Mouse (Mus musculus) cerebellum, postnatal 25 days (tissue): ENCODE measurements at regions not wholly inside any gene's neighbourhood (a gene's known extent, or its start where the extent isn't known, plus 50 kb on each side); places are given as distances from the start of the nearest gene placed in this dataset.

Source experiments
- DNase-seq, 2 experiments: peaks; one replicate each; pipeline ENCODE4 v3.0.0; 2021; ENCODE audit warnings: mixed read lengths in 2 of 2

DNA sequence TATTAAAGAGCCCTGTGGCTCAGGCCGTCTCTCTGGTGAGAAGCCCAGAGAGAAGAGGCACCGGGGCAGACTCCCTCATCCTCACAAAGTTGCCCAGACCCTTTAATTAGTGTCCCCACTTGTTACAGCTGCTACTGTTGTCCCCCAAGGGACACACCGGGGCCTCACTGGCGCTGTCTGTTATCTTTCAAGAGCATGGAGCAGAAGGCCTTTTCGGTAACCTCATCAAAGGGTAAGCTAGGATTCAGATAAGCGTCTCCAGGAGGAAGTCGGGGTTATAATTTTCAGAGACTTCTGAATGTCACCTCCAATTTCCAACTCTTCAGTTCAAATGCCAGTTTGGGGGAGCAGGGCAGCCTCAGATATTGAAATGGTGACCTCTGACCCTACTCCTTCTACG is 135.3 kb downstream of the Gm4791 start:
- no peak for DNase-seq

DNA sequence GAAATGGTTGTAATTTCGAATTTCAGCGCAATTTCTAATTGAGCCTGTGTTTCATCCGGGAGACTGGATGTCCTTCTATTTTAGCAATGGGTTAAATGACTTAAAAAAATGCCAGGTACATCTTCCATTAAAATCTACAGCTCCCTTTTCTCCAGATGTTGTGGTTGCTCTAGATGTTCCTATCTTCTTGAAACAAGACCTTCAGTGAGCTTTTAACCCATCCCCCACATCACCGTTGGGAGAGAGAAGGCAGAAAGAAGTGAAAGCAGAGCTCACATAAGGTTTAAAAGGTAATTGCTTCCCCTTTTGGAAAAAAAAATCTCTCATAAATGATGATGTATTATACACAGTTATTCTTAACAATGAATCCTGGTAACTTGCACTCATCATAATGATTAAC is 135.9 kb downstream of the Gm4791 start:
- DNase-seq, result no peak

DNA sequence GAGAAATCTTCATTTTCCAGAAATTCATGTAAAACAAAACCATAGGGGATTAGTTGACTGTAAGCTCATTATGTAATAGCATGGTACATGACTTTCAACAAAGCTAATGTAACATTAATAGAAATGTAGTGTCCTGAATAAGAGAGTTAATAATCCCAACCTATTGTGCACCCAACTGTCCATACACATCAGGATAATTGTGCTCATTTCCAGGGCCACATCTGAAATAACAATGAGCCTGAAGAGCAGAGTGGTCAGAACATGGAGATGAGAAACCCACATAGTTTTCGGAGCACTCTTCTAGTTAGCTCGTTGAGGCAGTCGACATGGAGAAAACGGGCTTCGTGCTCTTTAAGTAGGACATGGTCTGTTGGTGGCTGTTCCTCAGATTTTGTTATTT is 138.1 kb downstream of the Gm4791 start:
- no peak for DNase-seq

DNA sequence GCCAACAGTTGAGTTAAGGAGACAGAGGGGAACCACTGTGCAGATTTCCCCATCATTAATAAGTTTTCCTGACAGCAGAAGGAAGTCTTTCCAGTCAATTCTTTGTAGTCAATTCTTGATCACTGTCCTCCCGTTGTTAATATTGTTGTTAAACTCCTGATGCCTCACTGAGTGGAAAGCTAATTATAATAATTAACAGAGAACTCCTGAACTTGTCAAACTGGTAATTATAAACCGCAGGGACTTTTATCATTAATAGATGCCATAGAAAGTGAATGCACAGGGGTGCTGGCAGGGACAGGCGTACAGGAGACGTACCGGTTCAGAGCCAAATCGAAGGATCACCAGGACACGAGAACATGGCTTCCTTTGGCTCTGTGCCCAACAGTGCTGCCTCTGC is 154.9 kb downstream of the Gm4791 start:
- peak in 1 of 2 experiments; percentile 24 for DNase-seq

DNA sequence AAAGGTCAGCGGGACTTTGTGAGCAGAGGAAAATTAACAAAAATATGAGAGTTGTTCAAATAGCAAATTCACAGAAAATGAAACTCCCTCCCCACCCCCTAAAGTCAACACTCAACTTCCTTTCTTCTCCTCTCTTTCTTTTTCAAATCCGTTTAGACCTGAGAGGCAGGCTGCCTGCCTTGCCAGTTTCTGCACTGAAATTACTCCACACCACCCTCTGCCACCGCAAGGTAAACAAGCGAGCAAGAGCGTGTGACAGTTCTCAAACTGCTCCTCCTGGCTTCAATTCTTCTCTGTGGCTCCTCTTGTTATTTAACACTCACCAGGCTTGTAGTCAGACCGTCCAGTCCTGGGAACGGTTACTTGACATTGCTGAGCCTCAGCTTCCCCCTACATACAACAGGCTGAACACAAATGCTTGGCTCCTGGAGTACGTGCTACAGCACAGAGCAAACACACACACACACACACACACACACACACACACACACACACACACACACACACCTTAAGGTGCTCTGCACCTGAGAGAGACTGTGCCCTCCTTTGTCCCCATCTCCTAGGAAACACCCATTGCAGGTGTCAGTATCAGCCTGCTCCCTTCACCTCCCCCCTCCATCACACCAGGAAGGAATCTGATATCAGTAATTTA is 167.1 kb downstream of the Gm4791 start:
- DNase-seq, result no peak

DNA sequence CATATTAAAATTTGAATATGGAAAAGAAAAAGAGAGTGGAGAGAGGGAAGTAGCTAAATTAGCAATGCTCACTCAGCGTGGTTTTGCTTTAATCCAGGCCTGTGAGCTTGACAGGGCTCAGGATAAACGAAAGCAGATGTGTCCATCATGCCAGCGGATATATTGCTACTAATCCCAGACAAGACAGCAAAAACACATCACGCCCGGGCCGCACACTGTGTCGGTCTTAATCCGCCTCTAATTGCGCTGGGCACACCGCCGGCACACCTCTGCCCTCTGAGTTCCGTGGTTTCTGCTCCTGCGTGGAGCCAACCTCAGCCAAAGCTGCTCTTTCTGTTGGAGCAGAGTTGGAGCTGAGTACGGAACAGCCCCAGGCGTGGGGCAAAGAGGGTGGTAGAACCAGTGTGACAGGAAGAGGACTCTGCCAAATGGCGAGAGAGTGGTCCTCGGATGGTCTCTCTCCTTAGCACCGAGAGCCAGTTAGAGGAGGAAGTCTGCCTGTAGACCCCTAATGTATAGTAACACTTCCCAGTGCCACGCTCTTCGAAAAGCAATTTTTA is 169.2 kb downstream of the Gm4791 start:
- no peak for DNase-seq

DNA sequence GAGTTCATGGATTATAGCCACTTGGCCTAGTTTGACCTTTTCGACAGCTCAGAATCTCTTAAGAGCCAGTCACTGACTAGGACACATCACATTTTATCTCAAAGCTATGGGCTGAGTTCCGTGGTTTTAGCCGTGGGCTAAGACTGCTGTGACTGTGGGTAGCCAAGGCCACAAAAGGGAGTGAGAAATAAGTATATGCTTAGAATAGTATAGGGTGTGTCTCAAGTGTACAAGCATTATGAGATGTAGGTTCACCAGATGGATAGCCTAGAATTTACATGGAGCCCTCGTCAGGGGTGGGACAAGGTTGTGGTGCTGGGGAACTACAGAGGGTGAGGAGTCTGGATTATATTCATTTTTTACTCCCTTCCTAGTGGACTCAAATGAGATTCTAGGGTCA is 177.5 kb downstream of the Gm4791 start:
- no peak for DNase-seq

DNA sequence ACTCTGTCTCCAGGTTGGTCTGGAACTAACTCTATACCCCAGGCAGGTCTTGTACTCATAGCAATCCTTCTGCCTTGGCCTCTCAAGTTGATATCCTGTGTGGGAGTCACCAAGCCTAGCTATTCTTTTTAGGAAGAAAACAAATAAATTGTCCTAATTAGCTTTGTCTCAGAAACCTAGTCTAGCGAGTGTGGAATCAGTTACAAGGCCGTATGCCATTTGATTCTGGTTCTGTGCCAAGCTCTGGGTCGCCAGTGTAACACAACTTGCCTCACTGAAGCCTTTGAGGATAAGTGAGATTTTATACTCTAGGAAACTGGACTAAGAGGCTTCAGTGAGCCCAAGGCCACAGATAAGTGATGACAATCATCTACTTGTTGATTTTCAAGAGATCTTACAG is 219.6 kb downstream of the Gm4791 start:
- peak in 1 of 2 experiments; percentile 46 for DNase-seq

DNA sequence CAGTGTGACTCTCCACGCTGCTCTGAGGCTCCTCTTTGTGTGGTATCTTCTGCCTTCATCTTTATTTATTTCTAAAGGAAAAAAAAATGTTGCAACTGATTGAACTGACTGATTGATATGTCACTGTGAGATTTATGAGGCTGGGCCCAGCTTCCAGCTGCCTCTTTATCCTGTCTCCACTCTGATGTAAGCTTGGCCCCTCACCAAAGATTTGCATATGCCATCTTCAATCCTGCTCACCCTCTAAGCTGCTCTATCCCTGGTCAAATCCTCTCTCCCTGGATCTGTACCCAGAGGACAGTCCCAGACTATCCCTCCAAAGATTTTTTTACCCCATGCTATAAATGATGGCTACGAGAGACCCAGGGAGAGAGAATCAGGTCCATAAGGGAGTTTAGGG is 225.0 kb downstream of the Gm4791 start:
- DNase-seq, result no peak

DNA sequence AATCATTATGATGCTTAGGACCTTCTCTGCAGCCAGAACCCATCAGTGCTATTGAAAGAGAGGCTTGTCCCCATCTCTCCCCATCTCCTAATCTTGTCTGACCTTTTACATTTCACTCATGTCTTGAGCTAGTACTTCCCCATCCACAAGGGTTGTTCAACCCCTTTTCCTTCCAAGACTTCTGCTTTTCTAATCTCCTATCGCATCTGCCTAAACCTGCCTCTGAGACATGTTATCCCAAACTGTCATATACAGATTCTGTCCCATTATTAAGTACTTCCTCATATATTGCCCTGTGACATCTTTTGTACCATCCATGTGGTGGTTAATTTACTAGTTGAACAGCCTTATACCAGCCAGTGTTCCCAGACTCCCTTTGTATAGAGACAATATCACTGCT is 225.7 kb downstream of the Gm4791 start:
- DNase-seq, result no peak

DNA sequence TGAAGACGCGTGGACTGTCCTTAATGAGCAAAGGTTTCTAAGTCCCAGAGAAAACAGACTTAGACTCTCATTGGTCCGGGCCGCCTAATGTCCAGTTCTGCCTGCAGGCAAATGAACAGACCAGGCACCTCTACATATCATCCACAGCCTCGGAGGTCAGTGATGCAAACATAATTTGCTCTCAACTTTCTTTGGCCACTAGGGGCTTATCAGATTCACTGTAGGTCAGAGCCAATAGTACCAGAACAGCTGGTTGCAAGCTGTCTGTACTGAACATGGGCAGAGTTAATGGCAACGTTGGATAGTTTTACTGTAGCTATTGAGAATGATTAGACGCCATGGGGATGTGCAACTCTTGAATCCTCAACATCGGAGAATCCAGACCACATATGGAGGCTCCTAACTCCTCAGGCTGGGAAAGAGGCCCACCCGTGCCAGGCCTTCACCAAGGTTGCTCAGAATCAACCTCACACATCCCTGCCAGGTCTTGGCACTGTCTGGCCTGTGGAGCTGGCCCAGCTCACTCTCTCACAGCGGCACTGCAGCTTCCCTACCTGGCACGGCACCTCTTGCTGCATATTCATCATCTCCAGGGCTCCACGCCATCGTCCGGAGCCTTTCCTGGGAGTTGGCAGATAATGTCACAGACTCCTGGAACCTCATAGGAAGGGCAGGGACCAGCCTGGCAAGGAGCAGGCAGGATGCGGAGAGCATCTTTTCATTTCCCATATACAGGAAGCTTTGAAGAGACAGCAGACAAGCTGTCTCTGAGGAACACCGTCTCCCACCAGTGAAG is 228.1 kb downstream of the Gm4791 start:
- DNase-seq, result peak; percentile 91

DNA sequence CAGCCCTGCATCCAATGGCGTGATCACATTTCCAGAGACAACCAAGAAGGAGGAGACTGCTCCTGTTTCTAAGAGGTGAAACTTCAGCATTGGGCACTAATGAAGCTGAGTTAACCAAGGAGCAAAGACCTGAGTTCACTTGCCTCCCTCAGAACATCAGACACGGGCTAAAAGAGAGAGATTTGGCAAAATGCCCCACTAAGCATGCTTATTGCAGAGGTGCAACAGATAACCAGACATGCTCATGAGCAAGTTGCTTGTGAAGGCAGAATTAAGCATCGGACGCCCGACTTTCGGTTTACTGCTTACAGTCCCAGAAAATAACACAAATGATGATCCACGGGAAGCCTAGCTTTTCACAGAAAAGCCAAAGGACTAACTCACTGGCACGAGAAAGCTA is 228.8 kb downstream of the Gm4791 start:
- no peak for DNase-seq

DNA sequence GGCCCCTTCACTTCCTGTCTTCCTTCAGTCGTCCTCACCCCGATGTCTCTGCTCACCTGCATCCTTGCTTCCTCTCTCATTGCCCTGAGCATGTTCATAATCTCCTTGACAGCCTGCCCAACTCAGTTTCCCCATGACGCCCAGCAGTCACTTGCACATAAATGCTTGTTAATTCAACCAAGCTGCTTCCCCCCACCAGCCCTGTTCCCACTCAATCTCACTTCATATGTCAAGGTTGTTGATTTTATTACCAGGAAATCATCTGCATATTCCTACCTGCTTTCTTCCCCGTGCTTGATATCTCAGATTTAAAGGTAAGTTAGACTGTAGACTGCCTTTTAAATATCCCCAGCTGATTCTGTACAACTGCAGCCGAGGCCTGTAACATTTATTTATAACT is 230.2 kb downstream of the Gm4791 start:
- no peak for DNase-seq

DNA sequence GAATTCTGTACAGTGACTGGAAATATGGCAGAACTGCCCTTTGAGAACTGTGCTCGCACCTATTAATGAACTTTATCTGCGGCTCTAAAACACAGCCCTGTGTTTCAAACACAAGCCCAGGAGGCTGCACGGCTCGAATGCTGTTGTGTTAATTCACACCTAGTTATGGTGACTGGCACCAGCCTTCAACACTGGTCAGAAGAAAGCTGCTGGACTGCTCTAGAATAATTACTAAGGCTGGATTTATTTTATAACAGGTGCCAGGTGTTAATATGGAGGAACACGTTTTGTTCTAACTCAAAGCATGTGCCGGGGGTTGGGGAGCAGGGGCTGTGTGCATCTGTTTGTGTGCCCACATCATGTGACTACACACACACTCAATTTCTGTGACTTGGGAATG is 230.8 kb downstream of the Gm4791 start:
- no peak for DNase-seq

DNA sequence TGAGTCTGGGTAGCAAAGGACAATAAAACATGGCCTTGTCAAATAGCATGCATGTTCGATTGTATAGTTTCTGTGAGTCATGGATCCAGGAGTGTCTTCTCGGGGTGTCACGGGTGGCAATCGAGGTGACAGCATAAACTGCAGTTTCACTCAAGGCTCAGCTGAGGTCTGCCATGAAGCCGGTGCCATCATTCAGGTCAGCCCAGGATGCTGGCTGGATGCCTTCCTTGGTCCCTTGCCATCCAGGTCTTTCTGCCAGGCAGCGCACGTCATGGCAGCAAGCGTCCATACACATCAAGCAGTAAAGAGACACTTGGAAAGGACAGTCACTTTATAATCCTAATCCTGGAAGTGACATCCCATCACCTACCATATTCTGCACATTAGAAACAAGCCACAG is 242.4 kb downstream of the Gm4791 start:
- DNase-seq, result peak; percentile 94 to 96

DNA sequence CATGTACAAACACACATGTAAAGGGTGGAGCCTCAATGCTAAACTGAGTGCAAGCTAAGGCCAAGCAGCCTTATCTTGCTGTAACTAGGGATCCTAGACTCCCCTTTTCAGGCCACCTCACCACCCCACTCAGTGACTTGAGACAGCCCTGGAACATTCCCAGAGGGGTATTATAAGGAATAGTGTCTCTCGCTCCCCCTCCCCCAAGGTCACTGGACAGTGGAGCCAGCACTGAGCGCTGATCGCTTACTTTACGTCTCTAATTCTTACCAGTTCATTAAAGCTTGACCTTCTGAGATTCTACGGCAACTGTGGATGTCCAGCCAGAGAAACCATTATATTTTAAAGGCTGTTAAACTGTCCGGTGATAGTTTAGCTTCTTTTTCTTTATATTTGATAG is 243.5 kb downstream of the Gm4791 start:
- DNase-seq, result no peak

DNA sequence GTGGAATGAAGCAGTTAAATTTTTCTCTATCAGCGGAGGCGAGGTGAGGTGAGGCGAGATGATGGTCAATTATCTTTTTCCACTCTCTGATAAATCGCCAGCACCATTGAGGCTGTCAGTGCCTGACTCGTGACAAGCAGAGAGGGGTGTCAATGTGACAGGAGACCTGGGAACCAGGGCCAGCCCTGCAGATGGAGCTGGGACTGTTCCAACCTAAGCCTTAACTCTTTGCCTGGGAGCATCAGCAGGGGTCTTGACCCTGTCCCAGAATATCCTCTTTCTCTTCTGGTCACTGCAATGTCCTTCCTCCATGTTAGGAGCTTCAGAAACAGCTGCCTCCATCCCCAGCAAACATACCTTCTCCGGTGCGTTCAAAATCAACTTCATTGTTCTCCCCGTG is 244.0 kb downstream of the Gm4791 start:
- DNase-seq, result peak; percentile 30 to 47

DNA sequence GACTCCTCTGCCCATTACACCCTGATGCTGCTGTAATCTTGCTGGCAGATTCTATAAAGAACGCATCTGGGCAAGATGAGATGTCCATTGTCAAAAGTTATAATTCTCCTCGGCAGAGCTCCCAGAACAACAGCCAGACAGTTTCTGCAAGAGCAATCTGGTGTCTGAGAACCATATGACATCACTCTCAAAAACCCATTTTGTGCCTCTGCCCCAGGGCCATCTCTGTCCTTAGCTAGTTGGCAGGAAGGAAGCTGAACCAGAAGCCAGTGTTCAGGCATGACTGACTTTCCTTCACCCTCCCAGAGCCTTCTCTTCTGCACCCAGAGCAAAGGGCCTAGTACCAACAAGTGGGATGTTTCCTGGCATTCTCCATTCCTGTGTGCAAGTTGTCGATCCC is 250.5 kb downstream of the Gm4791 start:
- DNase-seq, result peak in 1 of 2 experiments; percentile 31

DNA sequence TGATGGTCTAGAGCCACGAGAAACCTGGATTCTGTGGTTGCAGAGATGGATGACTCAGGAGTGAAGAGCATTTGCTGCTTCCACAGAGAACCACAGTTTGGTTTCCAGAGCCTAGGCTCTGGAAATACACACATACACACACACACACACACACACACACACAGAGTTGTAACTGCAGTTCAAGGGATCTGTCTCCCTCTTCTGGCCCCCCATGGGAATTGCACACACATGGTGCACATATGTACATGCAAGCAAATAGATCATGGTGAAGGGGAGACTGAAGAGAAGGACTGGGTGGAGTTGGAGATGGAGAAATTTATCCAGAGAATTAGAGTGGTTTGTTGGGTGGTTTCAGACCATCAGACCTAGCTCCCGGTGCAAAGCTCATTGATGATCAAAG is 252.6 kb downstream of the Gm4791 start:
- no peak for DNase-seq

DNA sequence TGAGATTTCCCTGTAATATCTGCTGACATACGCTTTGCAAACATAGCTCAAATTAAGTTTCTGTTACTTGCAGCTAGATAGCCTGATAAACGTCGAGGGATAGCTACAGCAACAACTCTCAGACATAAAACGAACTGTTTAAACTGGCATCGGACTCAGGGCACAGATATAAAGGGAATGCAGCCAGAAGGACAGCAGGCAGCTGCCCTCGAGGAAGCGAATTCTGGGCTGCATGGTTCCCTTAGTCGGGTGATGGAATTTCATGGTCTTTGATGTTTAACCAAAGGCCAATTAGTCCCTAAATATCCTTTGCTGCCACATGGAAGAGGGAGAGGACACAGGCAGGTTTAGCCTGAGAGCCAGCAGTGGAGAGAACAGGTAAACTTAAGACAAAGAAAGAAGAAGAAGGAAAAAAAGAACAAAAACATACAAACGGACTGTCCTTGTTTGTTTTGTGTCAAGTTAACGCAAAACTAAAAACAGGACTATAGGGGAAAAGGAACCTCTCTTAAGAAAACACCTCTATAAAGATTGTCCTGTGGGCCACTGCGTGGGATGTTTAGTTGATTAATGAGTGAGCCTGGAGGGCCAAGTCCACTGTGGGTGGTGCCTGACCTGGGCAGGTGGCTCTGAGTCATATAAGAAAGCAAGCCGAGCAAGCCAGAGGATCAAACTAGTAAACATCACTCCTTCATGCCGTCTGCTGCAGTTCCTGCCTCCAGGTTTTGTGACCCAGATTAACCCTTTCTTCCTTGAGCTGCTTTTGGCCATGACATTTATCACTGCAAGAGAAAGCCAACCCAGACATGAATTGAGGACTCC is 255.5 kb downstream of the Gm4791 start:
- peak in 1 of 2 experiments; percentile 37 for DNase-seq

DNA sequence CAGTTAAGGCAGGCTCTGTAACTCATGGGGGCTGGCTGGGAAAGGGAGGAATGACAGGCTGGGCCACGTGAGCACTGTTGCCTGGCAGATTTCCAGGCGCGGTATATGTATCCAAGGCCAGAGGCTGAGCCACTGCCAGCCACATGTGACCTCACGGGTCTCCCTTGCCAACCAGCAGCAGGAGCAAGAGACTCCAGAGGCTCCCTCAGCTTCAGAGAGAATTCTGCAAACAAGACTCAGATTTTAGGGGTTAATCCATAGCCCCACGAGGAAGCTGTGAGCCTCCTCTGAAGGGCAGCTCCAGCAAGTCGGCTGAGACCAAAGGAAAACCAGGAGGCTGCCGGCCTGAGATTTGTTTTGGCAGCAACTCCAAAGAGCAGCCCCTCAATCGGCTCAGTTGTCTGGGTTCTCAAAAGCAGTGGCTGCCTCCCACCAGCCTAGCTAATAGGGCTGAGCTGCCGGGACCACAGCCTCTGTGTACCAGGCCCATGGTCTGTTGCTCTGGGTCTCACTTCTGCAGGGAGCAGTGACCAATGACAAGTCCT is 264.0 kb upstream of the Cadm1 start:
- peak in 1 of 2 experiments; percentile 24 for DNase-seq

DNA sequence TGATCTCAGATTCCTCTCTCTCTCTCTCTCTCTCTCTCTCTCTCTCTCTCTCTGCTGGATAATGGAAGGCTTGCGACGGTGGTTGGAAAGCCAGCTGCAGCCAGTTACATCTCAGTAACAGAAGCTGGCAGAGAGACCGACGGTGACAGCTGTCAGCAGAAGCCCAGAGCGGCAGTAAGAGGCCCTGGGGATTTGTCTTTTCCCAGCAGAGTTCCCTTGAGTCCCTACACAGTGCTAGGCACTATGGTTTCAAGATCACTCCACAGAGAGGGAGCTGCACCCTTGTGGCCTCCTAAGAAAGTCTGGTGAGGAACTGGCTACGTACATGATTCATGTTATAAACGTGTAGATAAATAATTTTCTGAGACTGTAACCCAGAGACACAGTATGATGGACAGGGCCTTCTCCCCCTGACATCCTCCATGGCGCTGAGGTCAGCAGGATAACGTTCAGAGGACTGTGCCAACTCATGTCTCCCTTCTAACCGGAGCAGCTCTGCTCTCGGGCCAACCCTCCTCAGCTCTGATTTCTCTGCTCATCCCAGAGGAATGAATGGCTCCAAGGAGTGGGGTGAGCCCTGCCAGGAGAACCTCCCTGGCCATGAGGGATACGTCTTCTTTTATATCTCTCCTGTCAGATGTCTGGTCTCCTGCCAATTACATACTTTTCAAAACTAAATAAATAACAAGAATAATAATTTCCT is 253.5 kb upstream of the Cadm1 start:
- DNase-seq, result no peak
